Mouse (Mus musculus) heart, adult 8-10 months (tissue): ENCODE data around the gene Dglucy. TPM values are rescaled to one million over a fixed set of nuclear protein-coding genes. Genes with fewer than 3 reads are reported as not detected.
"Not testable (repeated sequence)": the region's sequence is repeated elsewhere in the genome, so short reads cannot be mapped to it uniquely, and the experiment has no call there.

Experiments used
- DNase-seq: peaks from one replicate; pipeline ENCODE4 v3.0.0; 2022; ENCODE audit warnings: low spot score
- total RNA-seq, 4 experiments: library from RNA; stranded (reverse); gene quantifications; 2 replicates each; pipeline ENCODE4 v1.2.4; 2022

The Dglucy gene
- total RNA-seq, 4 experiments from 2014 or later: 62.3 to 89.3 (median 69.4) TPM

DNA sequence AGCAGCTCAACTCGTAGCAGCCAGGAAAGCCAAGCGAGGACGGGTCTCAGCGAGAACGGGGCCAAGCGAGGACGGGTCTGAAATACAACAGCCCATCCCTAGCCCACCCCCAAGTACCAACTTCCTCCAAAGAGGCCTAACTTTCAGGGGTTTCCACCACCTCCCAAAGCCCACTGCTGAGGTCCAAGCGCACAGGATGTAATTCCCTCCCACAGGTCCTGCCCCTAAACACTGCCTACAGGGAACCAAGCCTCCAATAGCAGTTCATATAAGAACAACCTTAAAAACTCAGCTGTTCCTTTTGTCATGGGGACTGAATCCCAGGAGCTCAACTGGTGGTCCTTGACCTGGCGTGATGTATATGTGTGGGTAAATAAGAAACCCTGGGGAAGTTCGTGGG is 1.6 kb downstream of the Dglucy start:
- DNase-seq: no peak

DNA sequence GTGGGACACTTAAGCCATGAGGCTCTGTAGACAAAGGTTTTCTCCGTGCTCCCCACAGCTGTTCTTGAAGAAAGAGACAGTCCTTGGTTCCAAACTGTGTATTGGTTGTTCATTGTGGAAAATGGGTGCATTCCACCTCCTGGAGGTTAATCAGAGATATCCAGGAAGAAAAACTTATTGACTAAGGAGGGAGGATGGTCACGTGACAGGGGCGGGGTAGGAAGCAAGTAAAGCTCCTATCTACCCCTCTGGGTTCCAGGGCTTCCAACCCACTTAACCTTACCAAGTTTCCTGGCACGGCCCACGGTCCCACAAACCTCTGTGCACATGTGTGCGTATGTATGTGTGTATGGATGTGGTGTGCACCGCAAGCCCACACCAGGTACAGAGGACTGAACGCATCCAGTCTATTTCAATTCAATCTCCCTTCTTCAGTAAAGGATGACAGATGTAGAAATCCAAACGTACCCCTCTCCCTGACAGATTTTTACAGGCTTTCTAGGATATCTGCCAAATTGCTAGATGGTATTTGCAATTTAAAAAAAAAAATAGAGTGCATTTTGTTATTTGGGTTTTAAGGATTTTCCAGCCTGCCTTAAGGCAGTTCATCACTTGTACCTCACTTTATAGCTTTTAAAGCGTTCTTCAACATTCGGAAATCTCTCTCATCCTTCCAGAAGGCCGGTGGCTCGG is 2.7 kb downstream of the Dglucy start:
- no peak for DNase-seq

DNA sequence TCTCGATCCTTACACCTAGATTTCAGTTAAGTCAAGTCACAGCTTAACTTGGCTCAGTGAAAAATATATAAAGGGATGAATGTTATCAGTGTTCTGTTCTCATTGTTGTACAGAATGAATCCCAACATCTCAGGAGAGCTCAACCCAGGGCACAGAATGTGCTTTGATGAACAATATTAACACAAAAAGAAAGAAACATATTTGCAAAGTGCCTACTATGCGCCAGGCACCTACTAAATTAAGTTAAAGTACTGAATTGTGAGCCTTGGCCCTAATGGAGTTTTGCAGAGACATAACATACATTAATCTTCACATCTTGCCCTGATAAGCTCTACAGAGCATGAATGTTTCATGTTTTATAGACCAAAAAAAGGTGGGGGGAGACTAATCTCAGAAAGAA is 5.3 kb downstream of the Dglucy start:
- DNase-seq: no peak

DNA sequence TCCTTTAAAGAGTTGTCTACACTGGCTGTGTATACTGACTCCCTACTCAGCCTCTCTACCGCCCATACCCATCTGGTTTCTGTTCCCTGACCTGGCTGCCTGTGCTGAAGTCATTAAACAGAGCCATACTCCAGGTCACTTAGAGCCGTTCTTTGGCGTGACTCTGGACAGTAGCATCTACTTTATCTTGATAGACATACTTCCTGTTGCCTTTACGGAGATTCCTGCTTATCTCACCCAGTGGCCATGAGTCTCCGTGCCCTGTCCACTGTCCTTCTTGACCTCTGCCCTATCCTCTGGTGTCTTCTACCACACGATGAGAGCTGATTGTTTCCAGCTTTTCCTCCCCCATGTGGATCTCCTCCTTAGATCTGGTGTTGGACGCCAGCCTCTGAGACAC is 6.5 kb downstream of the Dglucy start:
- no peak for DNase-seq

DNA sequence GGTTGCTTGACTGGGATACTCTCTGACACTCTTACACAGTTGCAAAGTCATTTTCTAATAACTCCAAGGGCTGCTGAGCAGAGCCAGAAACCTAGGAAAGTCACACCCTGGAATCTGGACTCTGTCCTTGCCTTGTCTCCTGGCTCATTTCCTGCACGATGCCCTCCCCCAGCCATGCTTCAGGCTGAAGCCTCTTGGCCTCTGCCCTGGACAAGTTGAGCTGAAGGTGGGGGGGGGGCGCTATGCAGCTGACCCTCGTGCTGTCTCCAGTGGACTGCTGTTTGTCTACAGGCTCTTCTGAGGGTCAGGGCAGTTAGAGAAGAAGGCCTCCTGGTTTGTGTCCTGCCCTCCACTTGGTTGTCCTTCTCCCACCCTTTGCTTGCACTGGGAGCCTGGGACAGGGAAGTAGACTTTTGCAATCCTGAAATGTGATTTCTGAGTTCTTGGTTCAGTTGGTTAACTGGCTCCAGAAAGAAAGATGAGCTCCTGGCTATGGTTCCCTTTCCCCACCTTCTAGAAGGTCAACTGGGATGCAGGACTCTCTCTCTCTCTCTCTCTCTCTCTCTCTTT is 11.2 kb downstream of the Dglucy start:
- no peak for DNase-seq

DNA sequence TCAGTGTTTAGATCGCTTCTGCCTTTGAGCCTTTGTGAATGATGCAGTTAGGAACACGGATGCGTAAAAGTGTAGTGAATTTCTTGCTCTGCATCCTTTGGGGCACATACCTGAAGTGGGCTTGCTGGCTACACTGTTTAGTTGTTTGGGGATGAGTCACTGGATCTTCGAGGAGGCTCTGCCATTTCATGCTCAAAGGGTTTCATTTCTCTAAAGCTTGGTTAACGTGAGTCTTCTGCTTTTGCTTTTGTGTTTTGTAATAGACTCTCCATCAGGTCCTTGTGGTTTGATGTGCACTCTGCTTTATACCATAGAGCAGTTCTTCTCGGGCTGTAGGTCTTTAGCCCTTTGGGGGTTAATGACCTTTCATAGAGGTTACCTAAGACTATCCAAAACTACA is 12.6 kb downstream of the Dglucy start:
- DNase-seq: no peak

DNA sequence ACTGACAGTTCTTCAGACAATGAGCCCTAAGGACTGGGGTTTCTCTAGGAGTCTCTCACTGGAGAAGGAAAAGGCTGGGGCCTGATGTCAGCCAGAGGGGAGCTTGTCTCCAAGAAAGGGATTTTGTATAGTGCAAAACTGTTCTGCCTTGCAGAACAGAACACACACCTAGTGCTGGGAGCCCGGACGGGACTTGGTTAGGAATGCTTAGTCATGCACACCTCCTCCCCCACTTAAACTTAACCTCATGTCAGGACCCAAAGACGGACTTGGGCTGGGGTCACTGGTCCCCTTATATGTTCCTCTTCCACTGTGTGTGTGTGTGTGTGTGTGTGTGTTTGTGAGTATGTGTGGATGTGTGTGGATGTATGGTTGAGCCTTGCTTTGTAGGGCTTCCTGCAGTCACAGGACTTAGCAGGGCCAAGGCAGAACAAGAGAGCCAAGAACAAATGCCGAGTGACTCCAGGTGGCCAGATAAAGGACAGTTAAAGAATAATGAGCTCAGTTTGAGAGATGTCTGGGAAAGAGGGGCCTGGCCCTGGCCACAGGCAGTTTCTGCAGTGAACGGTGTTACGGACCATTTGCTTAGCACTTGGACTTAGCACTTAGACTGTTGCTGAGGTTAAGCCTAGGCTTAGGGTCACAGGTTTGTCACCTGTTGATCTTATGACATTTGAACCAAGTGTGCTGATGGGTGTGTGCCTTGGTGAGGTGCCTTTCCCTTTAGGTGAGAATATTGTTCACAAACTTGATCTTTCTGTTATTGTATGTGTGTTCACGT is 15.8 kb downstream of the Dglucy start:
- DNase-seq: no peak

DNA sequence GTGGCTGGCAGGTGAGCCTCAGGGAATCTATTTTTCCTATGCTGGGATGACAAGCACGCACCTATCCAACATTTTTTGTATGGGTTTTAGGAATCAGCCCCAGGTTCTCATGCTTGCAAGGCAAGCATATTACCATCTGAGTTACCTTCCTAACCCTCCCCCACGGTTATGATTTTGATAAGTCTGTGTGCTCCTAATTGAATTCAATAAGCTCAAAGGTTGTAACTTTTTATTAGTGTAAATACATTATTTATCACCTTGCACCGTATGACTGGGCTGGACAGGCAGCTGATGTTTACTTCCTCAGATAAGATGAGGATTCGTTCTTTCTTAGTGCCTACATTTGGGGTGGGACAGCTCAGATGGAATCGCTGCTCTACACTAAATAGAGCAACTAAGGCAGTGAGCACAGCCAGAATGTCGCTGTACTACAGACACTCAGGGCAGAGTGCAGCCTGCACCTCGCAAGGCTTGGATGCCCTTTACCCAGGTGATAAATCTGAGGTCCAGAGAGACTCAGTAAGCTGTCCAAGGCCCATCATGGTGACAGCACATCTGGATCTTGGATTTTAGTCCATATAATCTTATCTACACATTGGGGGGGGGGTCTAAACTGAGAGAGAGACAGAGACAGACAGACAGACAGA is 16.7 kb downstream of the Dglucy start:
- no peak for DNase-seq

DNA sequence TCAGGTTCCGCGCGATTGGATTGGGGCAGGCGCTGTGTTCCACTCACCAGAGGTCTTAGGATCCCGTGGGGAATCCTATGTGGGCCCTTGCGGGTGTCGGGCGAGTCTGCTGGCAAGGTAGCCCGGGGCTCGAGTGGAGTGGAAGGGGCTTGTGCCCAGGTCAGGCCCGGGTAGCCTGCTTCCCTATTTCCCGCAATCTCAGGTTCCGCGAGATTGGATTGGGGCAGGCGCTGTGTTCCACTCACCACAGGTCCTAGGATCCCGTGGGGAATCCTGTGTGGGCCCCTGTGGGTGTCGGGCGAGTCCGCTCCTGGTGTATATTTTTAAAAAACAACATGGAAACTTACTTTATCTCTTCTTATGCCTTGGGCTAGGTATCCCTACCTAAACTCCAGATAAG is 24.5 kb downstream of the Dglucy start:
- DNase-seq: not testable (repeated sequence)

DNA sequence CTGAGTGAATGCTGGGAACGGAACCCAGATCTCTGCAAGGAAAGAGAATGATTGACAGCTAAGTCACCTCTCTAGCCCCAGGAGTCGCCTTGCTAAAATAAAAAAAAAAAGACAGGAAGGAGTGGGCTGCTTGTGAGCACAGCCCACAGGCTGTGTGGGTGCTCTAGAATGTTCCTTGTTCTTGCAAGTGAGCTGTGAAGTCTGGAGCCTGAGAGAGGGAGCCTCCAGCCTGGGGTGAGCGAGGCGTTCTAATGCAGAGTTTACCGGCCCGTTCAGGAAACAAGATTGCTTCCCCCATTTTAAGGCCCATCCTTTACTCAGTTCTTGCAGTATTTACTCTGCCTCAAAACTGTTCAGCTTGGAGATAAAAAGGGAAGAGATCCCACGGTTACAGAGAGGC is 28.4 kb downstream of the Dglucy start:
- DNase-seq: no peak

DNA sequence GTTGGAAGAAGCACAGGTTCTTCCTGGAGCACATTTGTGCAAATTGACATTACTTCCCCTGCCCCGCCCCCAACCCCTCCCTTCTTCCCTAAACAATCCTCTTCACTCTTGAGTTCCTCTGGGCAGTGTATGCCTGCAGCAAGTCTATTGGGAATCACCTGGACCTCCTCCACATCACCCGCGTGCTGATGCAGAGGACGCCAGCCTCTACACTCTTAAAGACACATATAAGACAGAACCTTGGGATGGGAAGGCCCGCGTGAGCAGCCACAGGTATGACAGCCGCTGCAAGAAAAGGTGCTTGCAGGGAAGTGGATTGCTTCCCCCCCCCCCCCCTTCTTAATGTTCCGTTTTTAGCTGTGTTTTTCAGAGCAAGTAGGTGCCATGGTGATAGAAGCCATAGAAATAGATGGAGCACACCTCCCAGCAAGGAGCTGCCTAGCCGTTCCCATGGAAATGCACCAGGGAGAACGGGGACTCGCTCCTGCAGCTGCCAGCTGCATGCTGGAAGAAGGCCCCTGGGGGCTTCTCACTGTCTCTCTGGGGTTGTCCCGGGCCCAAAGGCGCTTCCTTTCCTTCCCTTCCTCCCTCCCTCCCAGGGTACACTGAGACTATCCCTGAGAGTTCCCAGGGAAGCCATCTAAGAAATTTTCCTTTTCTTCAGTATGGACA is 29.9 kb downstream of the Dglucy start:
- DNase-seq: no peak

DNA sequence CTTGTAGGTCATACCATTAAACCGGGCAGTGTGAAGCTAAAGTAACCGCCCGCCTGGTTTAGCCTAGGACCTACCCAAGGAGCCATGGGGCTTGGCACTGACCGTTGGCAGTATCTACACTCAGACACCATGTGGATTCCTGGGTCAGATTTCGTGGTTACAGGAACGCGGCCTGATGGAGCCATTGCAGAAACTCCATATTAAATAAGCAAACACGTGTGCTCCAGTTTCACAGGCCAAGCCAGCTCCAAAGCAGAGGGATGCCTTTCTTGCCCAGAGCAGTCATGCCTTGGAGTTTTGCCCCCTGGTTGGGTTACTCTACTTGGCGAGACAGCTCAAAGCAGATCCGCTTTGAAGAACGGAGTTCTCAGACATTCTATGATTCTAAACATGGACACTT is 31.7 kb downstream of the Dglucy start:
- DNase-seq: no peak

DNA sequence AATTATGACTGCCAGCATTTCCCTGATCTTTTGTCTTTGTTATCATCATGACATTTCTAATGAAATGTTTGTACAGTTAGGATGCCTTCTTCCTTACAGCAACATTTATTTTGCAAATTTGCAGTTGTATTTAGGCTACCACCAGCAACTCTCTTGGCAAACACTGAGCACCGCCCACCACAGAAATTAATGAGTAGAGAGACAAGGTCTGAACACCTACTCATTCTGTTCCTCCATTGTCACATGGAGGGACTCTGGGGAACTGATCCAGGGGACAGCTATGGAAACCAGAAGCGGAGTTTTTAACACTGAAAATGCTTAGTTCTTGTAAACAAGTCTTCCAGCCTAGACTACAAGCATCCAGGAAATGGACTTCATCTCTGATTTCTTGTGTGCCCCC is 35.0 kb downstream of the Dglucy start:
- no peak for DNase-seq

DNA sequence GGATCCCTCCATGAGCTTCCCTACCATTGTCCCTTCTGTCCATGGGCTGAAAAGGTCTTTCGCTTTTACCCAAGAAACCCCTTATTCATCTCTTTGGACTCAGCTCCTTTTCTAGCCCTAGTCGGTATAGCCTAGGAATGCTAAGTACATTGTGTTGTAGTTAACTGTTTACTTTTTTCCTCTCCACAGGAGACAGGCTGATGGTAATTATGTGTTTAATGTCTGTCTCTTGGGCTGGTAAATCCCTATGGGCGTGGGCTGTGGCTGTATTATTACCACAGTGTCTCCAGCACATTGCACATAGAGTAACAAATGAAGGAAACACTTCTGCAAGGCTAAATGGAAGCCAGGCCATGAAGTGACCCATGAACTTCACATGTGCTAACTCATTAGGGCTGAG is 35.8 kb downstream of the Dglucy start:
- no peak for DNase-seq

DNA sequence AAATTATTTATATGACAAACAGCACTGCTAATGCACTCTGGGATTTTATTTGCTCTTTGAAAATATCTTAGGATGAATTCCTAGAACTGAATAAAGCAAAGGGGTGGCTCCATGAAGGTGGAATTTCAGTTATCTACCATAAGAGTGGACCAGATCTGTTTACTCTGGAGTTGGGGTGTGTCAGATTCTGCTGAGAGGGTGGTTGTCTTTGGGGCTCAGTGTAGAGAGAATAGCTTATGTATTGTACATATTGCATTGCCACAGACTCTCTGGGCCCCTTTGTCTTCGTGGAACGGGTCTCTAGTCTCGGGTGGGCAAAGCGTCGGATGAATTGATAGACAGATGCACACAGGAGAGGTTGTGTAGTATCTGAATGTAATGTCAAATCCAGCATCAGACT is 38.0 kb downstream of the Dglucy start:
- DNase-seq: no peak

DNA sequence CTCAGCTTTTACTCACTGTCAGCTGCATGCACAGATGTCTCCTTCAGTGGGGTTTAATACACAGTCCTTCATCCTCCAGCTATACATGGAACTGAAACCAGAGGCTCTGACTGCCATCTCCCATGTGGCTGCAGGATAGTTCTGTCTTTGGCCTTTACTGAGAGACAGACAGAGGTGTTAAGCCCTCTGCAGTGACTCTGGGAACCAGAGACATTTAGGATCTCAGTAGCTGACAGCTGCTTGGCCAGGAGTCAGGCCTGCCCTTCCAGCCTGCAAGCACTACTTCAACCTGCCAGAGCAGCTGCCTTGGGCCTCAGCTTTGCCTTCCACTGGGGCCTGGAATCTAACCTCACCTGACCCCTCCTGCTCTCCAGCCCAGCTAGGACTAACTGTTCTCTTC is 41.1 kb downstream of the Dglucy start:
- peak; percentile 63 for DNase-seq

DNA sequence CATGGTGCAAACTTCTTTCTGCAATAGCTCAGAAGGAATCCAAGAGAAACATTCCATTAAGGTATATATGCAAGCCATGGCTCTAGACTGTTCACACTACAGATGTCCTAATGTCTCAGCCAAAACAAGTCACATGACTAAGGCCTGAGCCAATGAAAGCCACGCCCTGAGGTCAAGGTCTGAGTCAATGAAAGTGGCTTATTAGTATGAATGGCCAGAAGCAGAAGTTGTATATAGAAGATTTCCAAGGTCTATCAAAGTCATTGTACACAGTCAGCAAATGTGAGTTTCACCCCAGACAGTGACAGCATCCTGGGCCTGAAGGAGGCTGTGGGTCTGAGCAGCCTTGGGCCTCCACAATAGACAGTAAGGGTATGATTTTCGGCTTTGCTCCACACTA is 52.2 kb downstream of the Dglucy start:
- DNase-seq: no peak

DNA sequence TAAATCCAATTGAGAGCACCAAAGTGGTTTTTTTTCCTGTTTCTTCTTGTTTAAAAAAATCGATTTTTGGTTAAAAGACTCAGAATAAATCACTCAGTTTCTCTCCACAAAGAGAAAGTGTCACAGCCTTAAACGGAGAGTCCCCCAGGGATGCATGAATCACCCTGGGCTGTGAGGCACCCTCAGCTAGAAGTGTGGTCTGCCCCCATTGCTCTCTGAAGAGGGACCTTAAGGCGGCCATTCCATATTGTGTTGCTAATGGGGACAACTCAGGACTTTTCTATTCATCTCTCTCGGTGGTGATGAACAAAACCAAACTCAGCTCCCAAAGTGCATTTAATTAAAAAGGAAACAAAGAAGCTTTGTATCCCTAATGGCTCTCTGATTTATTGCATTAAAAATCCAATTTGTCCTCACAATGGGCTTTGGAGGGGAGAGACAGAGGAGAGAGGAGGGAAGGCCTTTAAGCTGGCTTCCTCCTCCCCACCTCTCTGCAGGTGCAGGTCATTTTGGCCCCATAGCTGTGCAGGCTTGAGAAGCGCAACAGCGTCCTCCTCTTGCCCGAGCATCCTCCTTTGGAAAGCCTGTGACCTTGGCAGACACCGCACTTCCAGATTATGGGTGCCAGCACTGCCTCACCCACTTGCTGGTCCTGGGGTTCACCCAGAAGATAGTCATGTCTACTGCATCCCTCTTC is 52.9 kb downstream of the Dglucy start:
- DNase-seq: no peak

DNA sequence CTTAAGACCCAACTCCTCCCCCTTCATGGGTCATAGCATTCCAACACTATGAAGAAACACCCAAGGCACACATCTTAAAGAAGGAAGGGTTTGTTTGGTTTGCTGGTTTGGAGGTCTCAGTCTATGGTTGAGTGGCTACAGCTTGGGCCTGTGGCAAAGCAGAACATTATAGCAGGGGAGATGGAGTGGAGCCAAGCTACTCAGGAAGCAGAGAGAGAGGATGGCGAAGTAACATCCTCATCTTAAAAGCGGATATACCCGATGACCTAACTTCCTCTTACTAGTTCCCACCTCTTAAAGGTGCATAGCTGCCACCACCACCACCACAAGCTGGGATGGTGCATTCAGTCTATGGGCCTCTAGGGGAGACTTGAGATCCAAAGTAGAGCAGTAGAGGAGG is 58.4 kb downstream of the Dglucy start:
- no peak for DNase-seq

DNA sequence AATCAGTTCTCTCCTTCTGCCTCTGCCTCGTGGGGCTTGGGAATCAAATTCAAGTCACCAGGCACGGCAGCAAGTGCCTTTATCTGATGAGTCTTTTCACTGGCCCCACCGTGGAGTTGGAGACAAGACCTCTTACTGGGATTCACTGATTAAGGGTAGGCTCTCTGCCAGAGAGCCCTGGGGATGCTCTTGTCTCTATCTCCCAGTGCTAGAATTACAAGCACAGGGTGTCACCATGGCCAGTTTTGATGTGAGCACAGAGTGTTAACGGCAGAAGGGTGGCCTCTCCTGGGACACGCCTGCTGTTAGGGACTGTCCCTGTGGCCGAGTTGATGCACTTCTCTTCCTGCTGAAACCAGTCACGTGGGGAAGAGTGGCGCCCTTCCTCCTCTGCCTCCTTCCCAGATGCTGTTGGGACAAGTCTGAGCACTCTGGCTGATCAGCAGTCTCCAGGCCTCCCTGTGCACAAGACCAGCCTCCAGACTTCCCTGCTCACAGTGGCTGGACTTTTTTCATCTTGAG is 60.3 kb downstream of the Dglucy start:
- no peak for DNase-seq

DNA sequence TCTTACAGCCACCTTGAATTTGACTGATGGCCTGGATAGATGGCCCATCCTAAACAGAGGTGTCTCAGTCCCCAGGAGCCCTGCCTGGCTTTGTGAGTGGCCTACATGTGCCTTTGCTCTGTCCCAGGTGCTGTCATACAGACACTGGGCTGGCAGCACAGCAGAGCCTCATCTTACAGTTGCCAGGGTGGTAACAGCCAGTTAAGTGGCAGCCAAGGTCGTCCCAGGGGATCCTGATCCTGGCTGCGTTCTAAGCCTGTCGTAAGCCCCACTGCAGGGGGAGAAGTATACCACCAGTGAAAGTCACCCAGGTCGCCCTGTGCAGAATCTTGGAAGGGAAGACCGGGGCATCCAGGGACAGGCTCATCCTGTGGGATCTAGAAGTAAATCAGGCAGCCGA is 61.1 kb downstream of the Dglucy start:
- no peak for DNase-seq
